Mouse (Mus musculus) cerebellum, adult (tissue): ENCODE data around the gene Ltbp1.

ENCODE experiments used
- ATAC-seq: cut with Nextera tagmentation; 2 replicates; pipeline ENCODE4 v1.9.2; 2017; ENCODE audit warnings: mild to moderate bottlenecking, moderate library complexity, mixed read lengths; ENCODE audit not compliant: insufficient number of reproducible peaks, low FRiP score, low TSS enrichment

Ltbp1 gene

DNA sequence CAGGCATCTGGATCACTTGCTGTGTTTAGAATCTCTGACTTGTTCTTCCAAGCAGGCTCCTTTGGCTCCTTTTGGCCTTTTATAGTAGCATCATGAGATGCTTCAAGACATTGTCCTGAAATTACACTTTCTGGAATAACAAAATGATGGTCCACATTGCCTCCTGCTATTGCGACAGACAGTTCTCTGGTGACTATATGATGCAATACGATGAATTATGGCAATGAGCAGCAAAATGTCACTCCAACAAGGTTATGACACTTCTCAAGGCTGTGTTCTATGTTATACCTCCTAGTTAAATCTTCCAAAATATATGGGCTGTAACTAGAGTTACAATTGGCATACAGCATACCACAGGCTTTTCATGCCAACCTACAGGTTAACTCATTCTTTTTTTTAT is 211.0 kb downstream of the Ltbp1 start:
- ATAC-seq, result no peak

DNA sequence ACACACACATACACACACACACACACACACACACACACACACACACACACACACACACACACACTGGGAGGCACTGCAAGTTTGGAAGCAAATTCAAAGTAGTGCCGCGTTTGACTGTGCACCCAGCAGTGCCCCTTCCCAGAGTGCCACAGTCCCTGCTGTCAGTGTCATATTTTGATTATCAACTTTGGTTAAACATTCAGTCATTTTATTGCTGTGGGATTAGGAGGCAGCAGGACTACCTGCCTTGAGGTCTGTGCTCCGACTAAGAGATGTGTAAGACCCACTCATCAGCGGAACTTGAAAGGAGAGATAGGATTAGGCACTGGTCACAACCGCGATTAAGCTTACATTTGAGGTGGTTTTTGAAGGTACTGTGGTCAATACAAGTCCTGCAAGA is 213.3 kb downstream of the Ltbp1 start:
- no peak for ATAC-seq

DNA sequence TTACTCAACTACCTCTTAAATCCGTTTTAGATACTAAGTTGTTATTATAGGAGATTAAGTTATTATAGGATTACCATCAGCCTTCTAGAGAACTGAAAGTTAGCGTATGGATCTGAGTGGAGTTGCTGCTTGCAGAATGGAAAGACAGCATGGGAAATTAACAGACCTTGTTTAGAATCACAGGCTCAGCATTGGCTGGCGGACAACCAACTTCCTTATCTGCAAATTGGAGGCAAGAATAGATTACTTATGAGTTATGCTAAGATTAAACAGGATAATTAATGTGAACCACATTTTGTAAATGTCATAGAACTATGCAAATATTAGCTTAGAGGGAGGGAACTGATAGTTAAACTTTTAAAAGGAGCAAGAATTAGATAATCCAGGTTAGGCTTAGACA is 223.0 kb downstream of the Ltbp1 start:
- no peak for ATAC-seq

DNA sequence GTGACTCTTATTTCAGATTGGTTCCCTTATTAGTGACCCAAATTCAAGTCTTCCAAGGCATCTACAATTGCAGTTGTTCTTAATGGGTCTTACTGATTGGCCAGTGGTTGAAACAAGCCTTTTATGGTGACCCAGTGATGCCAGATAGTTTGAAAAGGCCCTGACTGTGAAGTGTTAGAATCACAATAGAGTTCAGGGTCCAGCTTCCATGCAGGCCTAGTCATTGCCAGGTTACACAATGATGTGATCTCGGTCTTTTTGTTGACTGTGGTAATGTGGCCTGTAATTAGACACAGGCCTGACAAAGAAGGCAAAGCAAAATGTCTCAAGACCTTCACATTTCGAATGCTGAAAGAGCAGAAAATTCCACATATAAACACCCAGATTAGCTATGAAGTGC is 227.8 kb downstream of the Ltbp1 start:
- ATAC-seq, result no peak

DNA sequence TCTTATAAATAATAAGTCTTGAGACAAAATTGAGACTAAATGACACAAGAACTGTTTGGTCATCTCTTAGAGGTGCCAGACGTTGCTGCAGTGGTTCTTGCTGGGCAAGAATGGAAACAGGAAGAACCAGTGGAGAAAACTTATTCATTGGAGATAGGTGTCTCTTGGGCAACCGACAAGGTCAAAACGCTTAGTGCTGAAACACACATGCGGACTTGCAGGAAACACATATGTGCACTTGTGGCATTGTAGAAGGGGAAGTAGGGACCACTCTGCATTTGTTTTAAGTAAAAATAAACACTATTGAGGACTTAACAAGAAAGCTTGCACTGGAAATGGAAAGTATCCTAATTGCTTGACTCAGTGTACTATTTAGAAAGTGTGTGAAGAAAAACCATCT is 228.6 kb downstream of the Ltbp1 start:
- ATAC-seq, result no peak

DNA sequence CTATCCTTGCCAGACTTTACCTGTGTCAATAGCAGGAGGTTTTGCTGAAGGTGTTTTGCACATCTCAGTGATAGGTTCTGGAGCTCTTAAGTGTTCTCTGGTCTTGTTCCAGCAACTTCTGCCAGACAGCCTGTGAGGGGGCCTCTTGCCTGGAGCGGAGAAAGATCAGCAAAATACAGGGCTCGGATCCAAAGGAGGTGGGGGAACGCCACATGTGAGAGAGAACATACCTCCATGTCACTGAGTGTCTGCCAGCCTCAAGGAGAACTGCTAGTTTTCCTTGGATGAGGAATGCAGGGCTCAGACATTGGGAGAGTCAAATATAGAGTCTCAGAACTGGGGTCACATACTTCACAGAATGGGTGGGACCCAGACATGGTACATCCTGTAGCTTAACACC is 230.4 kb downstream of the Ltbp1 start:
- no peak for ATAC-seq

DNA sequence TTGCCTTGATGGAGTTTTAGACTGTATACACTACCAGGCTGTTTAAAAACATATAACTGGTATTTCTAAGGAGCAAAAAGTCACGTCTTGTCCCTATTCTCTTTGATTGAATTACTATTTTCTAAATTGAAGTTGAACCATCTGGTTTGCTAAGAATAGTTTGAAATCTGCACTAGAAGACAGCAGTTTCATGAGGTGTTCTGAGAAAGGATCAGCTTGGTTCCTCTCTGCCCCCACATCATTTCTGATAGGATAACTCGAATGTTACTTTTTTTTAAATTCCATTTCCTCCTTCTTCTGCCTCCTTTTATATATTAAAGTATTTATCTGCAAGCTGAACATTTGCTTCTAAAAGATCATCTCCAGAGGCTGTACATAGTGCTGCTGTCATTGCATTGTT is 231.2 kb downstream of the Ltbp1 start:
- ATAC-seq, result no peak

DNA sequence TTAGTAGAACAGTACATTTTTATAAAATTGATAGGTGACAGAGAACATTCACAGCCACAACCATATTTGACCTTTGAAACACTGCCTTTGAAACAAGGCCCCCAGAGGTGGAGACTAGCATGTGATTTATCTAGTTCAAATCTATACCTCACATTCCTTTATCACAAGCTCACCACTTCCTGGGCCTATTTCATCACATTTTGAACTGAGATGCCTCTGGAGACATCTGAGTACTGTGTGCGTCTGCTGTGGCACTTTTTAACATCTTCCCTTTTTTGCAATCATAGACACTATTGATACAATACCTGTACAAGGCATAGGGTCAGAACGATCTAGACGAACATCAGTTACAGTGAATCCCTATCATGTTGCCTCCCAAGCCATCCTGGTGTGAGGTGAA is 232.1 kb downstream of the Ltbp1 start:
- ATAC-seq, result no peak

DNA sequence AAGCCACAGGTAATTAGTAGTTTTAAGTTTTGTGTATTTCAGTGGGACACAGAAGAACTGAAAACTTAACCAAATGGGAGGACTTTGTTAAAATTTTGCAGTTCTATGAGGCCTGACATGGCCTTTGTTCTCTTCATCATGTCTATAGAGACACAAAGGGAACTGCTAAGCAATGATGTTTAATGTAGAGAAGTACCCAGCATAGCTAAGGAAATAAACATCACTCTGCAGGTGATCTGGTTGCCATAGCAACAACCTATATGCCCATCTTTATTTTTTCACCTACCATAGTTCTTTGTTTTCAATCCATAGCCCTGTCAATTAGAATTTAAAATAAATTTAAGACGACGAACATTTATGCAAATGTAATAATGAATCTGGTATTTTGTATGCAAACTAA is 233.3 kb downstream of the Ltbp1 start:
- ATAC-seq, result no peak

DNA sequence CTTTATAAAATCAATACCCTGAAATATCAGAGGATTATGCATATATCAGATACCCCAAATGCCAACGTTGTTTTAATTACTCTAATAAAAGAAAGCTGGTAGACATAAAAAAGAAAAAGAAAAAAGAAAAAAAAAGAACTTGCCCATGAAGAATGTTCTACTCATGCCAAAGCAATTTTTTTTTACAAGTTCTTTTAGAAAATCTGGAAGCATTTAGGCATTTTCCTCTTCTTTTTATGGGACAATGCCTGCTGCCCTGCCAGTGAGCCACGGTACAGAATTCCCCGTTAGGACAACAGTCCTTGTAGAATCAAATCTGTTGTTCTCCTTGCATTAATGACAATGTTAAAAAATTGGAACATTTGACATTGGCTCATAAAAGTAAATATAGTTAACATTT is 234.2 kb downstream of the Ltbp1 start:
- no peak for ATAC-seq

DNA sequence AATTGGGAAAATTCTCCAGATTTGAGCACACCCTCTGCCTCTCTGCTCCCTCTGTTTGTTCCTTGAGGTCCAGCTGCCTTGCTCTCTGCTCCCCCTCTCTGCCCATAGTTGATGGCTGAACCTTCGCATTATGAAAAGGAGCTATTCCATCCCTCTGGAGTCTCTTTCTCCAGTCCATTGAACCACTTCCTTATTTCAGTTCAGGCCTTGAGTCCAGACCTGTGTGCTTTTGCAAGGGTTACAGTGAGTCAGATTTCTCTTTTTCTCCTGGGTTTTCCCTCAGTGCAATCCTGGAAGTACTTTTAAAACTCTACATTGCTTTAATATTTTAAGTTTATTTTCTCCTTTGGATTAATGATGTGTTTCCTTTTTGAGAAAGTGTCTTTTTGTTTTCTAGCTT is 236.7 kb downstream of the Ltbp1 start:
- no peak for ATAC-seq

DNA sequence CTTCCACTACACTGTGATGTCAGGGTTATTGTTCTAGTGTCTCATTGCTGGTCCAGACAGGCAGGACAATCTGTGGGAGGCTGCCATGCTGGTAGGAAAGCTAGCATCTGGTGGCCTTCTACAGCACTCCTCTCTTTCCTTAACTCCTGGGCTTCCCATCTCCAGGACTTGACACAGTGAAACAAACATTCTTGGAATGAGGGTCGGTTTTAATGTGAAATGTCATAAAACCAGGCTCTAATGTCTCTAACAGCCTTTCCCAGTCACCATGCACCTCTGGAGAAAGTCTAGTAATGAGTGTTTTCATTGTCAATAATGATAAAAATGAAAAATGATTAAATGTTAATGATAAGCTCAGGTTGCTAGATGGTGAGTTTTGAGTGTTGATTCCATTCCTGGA is 237.9 kb downstream of the Ltbp1 start:
- ATAC-seq, result no peak

DNA sequence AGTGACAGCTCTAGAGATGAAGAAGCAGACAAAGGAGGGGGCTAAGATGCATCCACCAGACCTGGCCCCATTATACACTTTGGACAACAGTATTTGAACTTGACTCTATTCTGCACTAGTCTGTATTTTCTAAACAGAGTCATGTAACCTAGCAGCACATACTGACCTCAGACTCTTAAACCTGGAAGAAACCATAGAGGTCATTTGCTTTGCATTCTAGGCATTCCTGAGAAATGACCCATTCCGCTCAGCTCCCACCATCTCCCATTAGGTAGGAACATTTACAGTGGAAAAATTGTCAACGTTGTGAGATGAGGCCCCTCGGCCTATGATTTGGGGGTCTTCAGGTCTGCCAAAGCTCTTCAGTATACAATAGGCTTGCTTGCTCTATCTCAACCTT is 238.8 kb downstream of the Ltbp1 start:
- no peak for ATAC-seq

DNA sequence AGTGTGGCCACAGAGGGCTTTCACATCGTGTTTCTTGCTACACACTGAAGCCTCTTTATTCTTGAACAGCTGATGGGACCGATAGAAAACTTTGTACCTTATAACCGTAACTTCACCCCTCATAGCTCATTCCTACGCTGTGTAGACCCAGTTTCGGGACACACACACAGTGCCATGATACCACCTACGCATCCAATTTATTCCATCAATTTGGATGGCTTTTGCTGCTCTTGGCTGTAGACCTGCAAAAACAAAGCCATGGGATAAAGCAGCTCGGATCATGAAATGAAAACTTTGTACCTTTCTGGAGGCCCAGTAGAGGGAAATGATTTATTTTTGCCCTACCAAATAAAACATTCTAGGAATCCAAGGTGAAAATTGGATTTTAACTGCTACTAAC is 239.7 kb downstream of the Ltbp1 start:
- ATAC-seq, result no peak

DNA sequence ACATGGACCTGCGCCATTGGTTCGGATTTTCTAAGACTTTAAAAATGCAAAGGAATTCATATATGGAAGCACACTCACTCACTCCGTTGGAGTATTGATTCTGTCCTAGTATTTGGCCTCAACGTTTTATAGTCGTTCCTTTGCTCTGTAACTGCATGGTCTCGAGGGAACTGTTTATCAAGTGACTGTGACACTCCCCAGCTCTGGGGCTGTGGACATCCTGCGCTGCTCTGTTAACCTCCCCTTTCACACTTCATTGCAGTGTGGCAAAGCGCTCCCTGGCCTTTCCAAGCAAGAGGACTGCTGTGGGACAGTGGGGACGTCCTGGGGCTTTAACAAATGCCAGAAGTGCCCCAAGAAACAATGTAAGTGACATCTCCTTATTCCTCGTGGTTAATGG is 243.3 kb downstream of the Ltbp1 start:
- ATAC-seq, result no peak

DNA sequence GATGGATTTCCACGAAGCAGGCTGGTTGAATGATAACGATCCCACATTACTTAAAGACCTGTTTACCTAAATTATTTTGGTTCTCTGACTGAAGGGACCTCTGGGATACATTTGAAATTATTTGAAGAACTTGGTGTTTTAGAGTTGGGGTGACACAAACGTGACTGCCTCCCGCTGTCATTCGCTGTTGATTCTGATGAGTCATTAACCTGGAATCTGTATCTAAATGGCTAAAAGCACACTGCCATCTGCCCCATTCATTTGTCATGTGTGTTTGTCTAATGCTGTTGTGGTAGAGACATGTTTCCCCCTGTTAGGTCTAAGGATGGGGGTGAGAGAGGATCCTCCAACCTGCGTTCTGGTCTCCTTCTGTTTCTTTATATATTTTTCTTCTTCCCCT is 245.2 kb downstream of the Ltbp1 start:
- ATAC-seq, result no peak

DNA sequence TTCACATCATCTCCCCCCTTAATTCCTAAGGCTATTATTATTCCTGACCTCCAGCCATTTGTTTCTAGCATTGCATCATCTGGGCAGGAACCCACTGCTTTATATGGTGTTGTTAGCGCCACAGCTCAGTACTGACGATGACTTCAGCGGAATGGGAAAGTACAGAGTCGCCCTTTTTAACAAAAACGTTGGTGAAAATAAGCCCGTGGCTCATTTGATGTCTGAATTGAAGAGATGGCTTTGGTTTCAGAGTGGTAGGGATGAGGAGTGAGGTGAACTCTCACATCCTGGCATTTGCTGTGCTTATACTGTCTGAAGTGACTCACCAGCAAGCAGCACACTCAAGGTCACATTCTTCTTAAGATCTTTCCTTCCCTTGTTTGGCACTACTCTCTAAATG is 245.7 kb downstream of the Ltbp1 start:
- no peak for ATAC-seq

DNA sequence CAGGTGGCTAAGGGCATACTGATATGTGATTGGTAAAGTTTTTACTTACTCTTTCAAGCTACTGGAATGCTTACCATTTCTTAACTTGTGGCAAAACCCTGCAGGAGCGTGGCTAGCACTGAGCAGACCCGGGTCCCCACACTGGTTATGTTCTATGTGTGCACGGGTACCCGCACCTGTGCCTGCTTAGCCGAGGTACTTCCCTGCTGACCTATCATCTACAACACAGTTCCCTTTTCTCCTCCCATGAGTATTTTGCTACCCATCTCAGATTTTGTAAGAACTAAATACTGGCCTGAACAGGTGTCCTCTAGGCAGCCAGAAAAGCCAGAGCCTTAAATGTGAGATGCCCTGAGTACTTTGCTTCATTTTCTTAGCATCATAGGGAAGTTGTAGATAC is 247.2 kb downstream of the Ltbp1 start:
- ATAC-seq, result no peak

DNA sequence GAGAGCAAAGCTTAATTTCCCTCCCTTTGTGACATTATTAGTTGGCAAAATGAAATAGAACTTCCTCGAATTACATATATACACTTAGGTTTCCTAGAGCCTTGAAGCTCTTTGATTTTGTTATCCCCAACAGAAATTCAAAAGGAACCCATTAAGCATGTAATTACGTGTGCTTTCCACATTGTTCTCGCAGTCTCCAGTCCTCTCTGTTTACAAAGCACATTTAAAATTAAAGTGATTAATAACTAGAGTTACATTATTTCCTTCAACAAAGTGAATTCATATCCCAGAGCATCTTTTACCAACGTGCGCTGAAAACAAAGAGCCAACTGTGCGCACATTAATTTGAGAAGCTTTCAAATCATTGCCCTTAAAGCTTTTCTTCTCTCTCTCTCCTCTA is 249.5 kb downstream of the Ltbp1 start:
- no peak for ATAC-seq

DNA sequence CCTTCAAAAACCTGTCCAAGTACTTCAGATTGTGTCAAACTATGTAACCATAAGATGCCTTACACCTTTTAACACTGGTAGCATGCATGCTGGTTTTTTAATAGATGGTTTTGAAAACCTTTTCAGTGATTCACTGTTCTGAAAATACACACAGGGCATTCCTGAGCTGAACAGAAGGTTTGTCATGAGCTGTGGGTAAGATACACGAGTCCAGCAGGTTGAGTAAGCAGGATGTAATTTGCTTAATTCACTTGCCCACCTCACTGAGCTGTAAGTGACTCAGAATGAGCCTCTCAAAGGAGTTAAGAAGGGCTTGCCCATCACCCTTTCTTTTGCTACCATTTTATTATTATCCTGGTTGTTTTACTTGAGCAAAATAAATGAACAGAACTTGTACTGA is 250.6 kb downstream of the Ltbp1 start:
- ATAC-seq, result no peak

DNA sequence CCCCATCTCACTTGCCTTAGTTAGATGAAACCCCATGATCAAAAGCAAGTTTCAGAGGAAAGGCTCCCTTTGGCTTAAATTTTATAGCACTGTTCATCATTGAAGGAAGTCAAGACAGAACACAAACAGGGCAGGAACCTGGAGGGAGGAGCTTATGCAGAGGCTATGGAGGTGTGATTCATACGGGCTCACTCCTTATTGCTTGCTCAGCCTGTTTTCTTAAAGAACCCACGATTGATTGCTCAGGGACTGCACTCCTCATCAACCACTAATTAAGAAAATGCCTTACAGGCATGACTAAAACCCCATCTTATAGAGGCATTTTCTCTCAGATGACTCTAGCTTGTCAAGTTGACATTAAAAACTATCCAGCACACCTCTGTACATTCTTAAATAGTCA is 253.1 kb downstream of the Ltbp1 start:
- ATAC-seq, result no peak

DNA sequence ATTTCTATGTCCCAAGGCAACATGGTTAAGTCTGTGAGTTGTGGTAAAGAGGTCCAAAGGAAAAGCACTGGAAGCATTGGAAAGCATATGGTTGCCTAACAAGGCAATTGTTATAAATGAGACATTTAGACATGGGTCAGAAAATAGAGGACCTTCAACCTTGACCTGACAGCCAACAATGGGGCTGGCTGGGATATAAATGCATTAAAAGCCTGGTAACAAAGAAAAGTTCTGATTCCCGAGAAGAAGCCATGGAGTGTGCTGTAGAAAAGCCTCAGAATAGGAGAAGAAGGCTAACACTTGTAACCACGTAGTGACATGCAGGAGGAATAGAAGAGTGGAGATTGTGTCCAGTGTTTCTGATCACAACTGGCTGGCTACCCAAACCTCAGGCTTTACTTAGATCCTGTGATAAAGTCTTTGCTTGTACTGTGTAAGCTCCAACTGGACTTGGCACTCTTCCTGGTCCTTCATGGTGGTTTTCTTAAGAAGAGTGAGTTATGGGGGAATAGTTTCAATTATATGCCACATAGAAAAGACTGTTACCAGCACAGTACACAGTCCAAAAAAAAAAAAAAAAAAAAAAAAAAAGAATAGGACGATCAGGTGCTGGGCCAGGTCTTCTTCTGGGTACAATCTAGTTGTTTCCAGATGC is 258.1 kb downstream of the Ltbp1 start:
- ATAC-seq, result no peak

DNA sequence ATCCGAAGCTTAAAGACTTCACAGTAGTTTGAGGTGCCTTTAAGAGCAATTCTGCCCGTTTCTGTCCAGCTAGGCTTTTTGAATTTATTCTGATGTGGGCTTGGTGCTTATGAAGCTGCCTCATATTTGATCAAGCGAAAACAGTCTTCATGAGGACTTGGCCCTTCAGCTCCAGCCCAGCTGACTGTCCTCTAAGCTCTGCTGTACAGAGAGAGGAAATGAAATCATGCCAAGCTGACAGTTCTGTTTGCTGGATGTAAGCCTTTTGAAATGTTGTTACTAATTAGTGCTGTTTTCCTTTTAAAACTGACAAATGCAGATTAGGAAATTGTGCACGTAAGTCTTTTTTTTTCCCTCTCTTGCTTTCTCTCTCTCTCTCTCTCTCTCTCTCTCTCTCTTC is 263.1 kb downstream of the Ltbp1 start:
- ATAC-seq, result no peak
